Mouse (Mus musculus): ENCODE measurements around the gene Tex264.

DNA sequence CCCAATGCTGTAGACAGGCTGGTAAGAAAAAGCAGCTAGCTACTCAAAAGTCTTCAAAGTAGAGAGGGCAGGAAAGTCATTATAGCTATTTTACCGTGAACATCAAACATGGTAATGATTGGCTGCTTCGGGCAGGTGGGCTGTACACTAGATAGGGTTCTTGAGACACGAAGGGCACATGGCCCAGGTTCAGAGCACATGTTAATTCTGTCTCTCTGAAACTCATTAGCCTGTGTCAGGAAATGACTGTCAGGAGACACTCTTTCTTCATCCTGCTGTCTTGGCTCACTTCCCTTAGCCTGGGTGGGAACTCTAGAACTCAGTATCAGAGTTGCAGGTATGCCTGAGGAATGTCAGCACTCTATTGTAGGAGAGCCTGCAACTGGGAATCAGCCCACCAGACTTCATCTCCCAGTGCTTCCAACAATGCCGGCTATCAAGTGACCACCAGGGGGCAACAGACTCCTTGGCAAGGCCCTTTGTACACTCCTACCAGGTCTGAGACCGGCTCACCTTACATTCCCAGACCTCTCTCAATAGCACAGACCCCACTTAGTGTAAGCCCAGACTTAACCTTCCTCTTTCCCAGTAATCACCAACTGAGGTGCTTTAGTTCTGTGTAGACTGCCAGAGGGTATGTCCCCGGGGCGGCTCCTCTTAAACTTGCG, 1.4 kb upstream of the Tex264 start:
- peak; percentile 94 for TF ChIP-seq CTCF (IDR thresholded peaks at IDR 0.05; ENCODE audit: low read depth)
- TF ChIP-seq EP300 (optimal IDR thresholded peaks at IDR 0.05), result no peak
